Mouse (Mus musculus) neural tube, embryonic 11.5 days (tissue): Measurements from ENCODE around the gene Crlf3. TPM values are rescaled to one million over a fixed set of nuclear protein-coding genes. Genes with fewer than 3 reads are reported as not detected.

Source experiments
- polyA plus RNA-seq: library from polyadenylated mRNA; unstranded; fragments of >200 nt; fragmentation: Nextera tagmentation; extraction: Ambion mirVana; gene quantifications from 2 replicates; pipeline ENCODE4 v1.2.1, GENCODE M21; 2014

Crlf3 gene
- polyA plus RNA-seq, 1 experiment from 2014 or later = 34.6 TPM

Other genes starting within 250 kb of the Crlf3 start
- gene Utp6, start 118.6 kb downstream of the Crlf3 start, polyA plus RNA-seq = 84.3 and 87.2 TPM in 2 replicates
- 21.3 TPM in 2 replicates for gene Suz12, start 87.9 kb downstream of the Crlf3 start, polyA plus RNA-seq
- 14.2 and 15.6 TPM in 2 replicates for gene Atad5, start 8.4 kb upstream of the Crlf3 start, polyA plus RNA-seq
- gene Tefm, start 61.2 kb upstream of the Crlf3 start, polyA plus RNA-seq = 28.5 and 32.4 TPM in 2 replicates
- gene Adap2, start 73.1 kb upstream of the Crlf3 start, polyA plus RNA-seq = 0.84 and 1.5 TPM in 2 replicates
- 2.9 and 3.3 TPM in 2 replicates for gene Rnf135, start 102.9 kb upstream of the Crlf3 start, polyA plus RNA-seq
- gene Rhot1, start 128.0 kb upstream of the Crlf3 start, polyA plus RNA-seq = 70.6 and 75.8 TPM in 2 replicates
- gene Rhbdl3, start 219.9 kb upstream of the Crlf3 start, polyA plus RNA-seq = 33.5 and 42.7 TPM in 2 replicates